Mouse (Mus musculus) spleen, adult 2 months (tissue): ENCODE measurements at regions not wholly inside any gene's neighbourhood (a gene's known extent, or its start where the extent isn't known, plus 50 kb on each side); places are given as distances from the start of the nearest gene placed in this dataset.

ENCODE experiments used
- DNase-seq, 2 experiments: peaks; one replicate each; pipeline versions ENCODE4 v3.0.0 to v3.0.0-alpha.2; 2012 to 2021; ENCODE audit warnings: low spot score in 2 of 2, low read depth in 1 of 2
- H3K27ac ChIP-seq: fragments of 200-500 bp; 2 replicates; pipeline ENCODE4 v1.5.1; 2012; ENCODE audit warnings: low read length, inconsistent platforms; ENCODE audit not compliant: insufficient read depth
- H3K27me3 ChIP-seq: fragments of 200-500 bp; 2 replicates; pipeline ENCODE4 v1.6.1; 2012; ENCODE audit warnings: mild to moderate bottlenecking, moderate library complexity, low read length, inconsistent platforms; ENCODE audit not compliant: control insufficient read depth, insufficient read depth
- H3K36me3 ChIP-seq: fragments of 200-500 bp; 2 replicates; pipeline ENCODE4 v1.6.1; 2012; ENCODE audit warnings: mild to moderate bottlenecking, low read length, inconsistent platforms; ENCODE audit not compliant: control insufficient read depth, insufficient read depth
- H3K4me1 ChIP-seq: fragments of 200-500 bp; 2 replicates; pipeline ENCODE4 v1.6.1; 2011; ENCODE audit warnings: inconsistent platforms; ENCODE audit not compliant: control insufficient read depth, insufficient read depth, insufficient read length
- H3K4me3 ChIP-seq: fragments of 200-500 bp; 2 replicates; pipeline ENCODE4 v1.5.1; 2011; ENCODE audit warnings: mild to moderate bottlenecking, inconsistent platforms; ENCODE audit not compliant: insufficient read depth, insufficient read length; ENCODE audit errors: extremely low read depth
- CTCF ChIP-seq: fragments of 200-500 bp; IDR thresholded peaks from 2 replicates; pipeline ENCODE4 v1.5.1; 2011; ENCODE audit warnings: mild to moderate bottlenecking, inconsistent platforms; ENCODE audit not compliant: insufficient read depth, insufficient read length, insufficient replicate concordance; ENCODE audit errors: extremely low read depth
- POLR2A ChIP-seq: fragments of 200-500 bp; IDR thresholded peaks from 2 replicates; pipeline ENCODE4 v1.6.1; 2011; ENCODE audit warnings: low read depth, low read length, inconsistent platforms
- WGBS: fragments of 180-500 bp; shearing (Covaris S2); methylation state at CpG from one replicate; pipeline ENCODE4 v1.1.7; 2018; 5-methylcytosine and 5-hydroxymethylcytosine counted together

DNA sequence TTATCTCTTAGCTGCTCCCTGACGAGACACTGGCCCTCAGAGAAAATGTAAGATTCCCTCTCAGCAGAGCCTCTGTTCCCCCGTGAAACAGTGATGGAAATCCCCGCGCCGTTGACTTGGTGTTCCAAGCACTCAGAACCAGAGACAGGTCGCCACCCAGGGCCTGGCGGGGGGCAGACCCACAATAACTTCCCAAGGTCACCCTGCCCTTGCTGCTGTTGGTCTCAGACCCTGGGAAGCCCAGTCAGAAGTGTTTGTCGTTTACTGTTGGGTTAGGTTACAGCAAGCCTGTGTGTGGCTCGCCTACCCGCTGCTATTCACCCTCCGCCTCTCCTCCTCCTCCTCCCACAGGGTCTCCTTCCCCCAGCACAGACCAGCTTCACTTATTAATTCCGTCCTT, 154.2 kb upstream of the Eomes start:
- H3K36me3 ChIP-seq: no peaks in the 10 kb centered on the region
- no peaks in the 10 kb centered on the region for H3K4me1 ChIP-seq
- TF ChIP-seq CTCF: no peak
- TF ChIP-seq POLR2A: no peak
- no peaks in the 10 kb centered on the region for H3K27me3 ChIP-seq
- DNase-seq: no peak
- H3K4me3 ChIP-seq: no peak overlapping the region
- no peak overlapping the region for H3K27ac ChIP-seq
- 80% methylated on average over 12 of the region's 12 CpGs for WGBS

DNA sequence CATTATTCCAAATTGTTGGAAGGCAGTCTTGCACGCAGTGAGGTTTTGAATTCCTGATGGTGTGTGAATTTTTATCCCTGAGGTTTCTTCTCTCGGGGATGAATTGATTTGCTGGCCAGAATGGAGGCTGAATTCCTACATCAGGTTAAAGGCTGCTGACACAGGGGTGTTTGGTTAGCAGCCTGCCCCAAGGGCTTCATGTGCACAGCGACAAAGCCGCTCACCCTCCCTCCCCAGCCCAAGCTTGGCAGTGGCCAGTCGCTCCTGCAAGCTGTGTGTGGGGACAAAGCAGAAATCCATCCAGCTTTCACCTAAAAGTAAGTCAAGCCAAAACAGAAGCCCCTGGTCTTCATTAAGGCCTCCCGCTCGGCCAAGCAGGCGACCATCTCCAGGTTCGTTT, 151.4 kb upstream of the Eomes start:
- H3K36me3 ChIP-seq: no peaks in the 10 kb centered on the region
- no peaks in the 10 kb centered on the region for H3K4me1 ChIP-seq
- TF ChIP-seq POLR2A: no peak
- no peak for TF ChIP-seq CTCF
- H3K27ac ChIP-seq: no peak overlapping the region
- H3K4me3 ChIP-seq: no peak overlapping the region
- no peak for DNase-seq
- H3K27me3 ChIP-seq: no peaks in the 10 kb centered on the region
- WGBS: 91% methylated on average over 9 of the region's 9 CpGs

DNA sequence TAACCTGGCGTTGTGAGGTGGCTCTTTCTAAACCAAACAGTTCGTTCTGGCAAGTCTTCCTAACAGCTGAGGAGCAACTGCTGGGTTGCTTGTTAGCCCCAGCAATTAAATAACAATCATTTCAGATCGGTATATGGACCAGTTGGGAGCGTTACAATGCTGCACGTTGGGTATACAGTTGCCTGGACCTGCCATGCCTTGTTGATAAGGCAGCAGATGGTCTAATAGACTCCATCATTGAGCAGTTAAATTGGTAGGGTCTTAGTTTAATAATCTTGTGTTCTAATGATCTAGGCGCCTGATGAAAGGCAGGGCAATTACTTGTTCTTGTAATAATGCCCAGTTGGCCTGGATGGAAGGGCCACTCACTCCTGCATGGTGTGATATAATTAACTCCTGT, 150.1 kb upstream of the Eomes start:
- Histone ChIP-seq H3K4me3 (no peak overlapping the region), H3K27ac (no peak overlapping the region), H3K36me3 (no peaks in the 10 kb centered on the region), H3K27me3 (no peaks in the 10 kb centered on the region), H3K4me1 (no peaks in the 10 kb centered on the region)
- WGBS: 86% methylated on average over 6 of the region's 6 CpGs
- no peak for DNase-seq
- no peak for TF ChIP-seq POLR2A
- TF ChIP-seq CTCF: no peak

DNA sequence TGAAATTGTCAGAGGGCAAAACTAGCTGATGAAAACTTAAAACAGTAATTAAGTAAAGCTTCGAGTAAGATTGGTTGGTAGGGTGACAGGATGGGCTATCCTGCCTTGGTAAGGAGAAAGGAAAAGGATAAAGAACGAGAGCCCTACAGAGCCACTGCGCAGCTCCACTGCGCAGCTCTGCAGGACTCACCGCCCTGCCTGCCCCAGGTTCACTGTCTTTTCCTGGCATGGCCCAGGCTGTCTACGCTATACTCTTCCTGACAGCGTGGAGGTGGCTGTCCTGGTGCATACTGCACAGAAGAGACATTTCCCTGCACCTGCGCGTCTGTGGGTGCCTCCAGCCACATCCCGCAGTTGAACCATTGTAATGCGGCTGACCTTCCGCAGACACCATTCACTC, 136.6 kb upstream of the Eomes start:
- Histone ChIP-seq H3K36me3 (no peaks in the 10 kb centered on the region), H3K27me3 (no peaks in the 10 kb centered on the region), H3K4me3 (no peak overlapping the region), H3K27ac (no peak overlapping the region), H3K4me1 (no peaks in the 10 kb centered on the region)
- DNase-seq: no peak
- no peak for TF ChIP-seq CTCF
- TF ChIP-seq POLR2A: no peak
- WGBS: 62% methylated on average over 12 of the region's 12 CpGs

DNA sequence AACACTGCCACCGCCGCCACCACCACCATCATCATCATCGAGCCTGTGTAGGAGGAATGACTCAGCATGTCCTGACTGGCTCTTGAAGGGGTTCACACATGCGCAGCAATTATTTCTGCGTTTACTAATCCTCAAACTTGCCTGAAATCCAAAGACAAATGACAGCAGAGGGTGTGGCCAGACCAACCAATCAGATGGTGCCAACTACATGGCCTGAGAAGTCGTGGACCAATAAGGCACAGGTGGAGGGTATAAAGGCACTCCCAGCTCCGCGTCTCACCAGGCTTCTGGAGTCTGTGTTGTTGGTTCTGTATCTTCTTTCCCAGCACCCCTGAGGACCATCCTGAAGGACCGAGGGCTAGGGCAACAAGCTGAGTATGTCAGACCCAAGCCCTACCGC, 123.1 kb upstream of the Eomes start:
- Histone ChIP-seq H3K4me3 (no peak overlapping the region), H3K4me1 (no peaks in the 10 kb centered on the region), H3K27me3 (no peaks in the 10 kb centered on the region), H3K36me3 (no peaks in the 10 kb centered on the region), H3K27ac (no peak overlapping the region)
- WGBS: 78% methylated on average over 10 of the region's 10 CpGs
- no peak for DNase-seq
- TF ChIP-seq CTCF (no peak), POLR2A (no peak)

DNA sequence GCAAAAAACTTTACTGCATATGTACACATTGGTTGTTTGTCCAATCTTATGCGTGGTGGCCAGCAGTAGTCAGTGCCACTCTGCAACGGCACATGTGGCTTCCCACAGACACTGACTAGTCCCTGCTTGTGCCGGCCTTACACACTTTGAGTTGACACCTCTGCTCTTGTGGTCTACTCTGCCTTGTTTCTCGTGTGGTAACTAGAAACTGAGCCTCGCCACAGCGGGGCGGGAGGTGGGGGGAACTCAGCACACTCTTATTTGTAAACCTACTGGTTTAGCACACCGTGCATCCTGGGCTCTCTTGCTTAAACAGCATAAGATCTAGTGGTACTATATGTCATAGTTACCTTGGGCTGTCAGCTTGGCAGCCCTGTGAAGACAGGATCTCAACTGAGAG, 120.6 kb upstream of the Eomes start:
- Histone ChIP-seq H3K27me3 (no peaks in the 10 kb centered on the region), H3K4me1 (no peaks in the 10 kb centered on the region), H3K4me3 (no peak overlapping the region), H3K27ac (no peak overlapping the region), H3K36me3 (no peaks in the 10 kb centered on the region)
- TF ChIP-seq CTCF: no peak
- no peak for TF ChIP-seq POLR2A
- whole genome bisulfite sequencing: 86% methylated on average over 8 of the region's 8 CpGs
- DNase-seq: peak in 1 of 2 experiments; percentile 12

DNA sequence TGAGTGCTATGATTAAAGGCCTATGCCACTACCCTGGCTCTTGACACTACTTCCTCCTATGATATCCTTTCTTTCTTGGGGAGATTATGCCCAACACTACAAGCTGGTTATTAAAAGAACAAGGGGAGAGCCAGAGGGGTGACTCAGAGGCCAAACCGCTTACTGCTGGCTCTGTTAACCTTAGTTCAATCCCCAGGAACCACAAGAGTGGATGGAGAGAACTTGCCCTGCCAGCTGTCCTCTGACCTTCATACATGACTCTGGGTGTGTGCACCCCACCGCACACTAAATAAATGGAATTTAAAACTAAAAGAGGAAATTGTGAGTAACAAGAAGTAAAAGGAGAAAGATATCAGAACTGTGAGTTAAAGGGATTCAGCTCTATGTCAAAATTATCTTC, 114.1 kb upstream of the Eomes start:
- no peak for TF ChIP-seq CTCF
- no peak for TF ChIP-seq POLR2A
- no peak for DNase-seq
- Histone ChIP-seq H3K27ac (no peak overlapping the region), H3K4me1 (no peaks in the 10 kb centered on the region), H3K36me3 (no peaks in the 10 kb centered on the region), H3K4me3 (no peak overlapping the region), H3K27me3 (no peaks in the 10 kb centered on the region)
- 81% methylated on average over 2 of the region's 2 CpGs for WGBS
